Mouse (Mus musculus): ENCODE data around the gene Col4a4.

GRCm38 (mm10) chr1:82470516-82471225 is 116.0 kb downstream of the Col4a4 start:
- TF ChIP-seq EP300 (IDR thresholded peaks at IDR 0.05; ENCODE audit: insufficient read depth, low read depth, low read length) (no peak), CTCF (IDR thresholded peaks at IDR 0.05) (no peak)
